Mouse (Mus musculus) myocyte (in vitro differentiated cells): ENCODE data around the gene Dbn1. TPM values are rescaled to one million over a fixed set of nuclear protein-coding genes. Genes with fewer than 3 reads are reported as not detected.

Experiments used
- H3K27me3 ChIP-seq: one replicate; pipeline ENCODE4 v1.6.1; 2011; ENCODE audit not compliant: control insufficient read depth, insufficient read depth, insufficient read length
- H3K36me3 ChIP-seq: one replicate; pipeline ENCODE4 v1.6.1; 2011; ENCODE audit not compliant: control insufficient read depth, insufficient read depth
- H3K4me2 ChIP-seq: one replicate; pipeline ENCODE4 v1.6.1; 2011; ENCODE audit warnings: low read depth, control low read depth
- H3K4me3 ChIP-seq: one replicate; pipeline ENCODE4 v1.5.1; 2011; ENCODE audit warnings: mild to moderate bottlenecking, control low read depth, moderate library complexity
- H3K79me2 ChIP-seq: one replicate; pipeline ENCODE4 v1.6.1; 2011; ENCODE audit not compliant: control insufficient read depth, insufficient read depth
- H3ac ChIP-seq: one replicate; pipeline ENCODE4 v1.6.1; 2011; ENCODE audit not compliant: control insufficient read depth, insufficient read length
- CEBPB ChIP-seq: IDR thresholded peaks from 2 replicates; pipeline ENCODE4 v1.6.1; 2011; ENCODE audit warnings: mild to moderate bottlenecking, moderate library complexity; ENCODE audit not compliant: poor library complexity, insufficient read depth, severe bottlenecking
- E2F4 ChIP-seq: IDR thresholded peaks from one replicate; pipeline ENCODE4 v1.6.1; 2011; ENCODE audit warnings: mild to moderate bottlenecking, control low read depth, moderate library complexity; ENCODE audit not compliant: insufficient read depth
- MAX ChIP-seq: IDR thresholded peaks from one replicate; pipeline ENCODE4 v1.6.1; 2011; ENCODE audit warnings: low read depth, mild to moderate bottlenecking, control low read depth
- MYOD1 ChIP-seq, 3 experiments: IDR thresholded peaks; one replicate each; pipeline ENCODE4 v1.6.1; 2011; ENCODE audit warnings: control low read depth in 2 of 3, low read depth in 2 of 3, mild to moderate bottlenecking in 2 of 3, moderate library complexity in 1 of 3; ENCODE audit not compliant: insufficient read length in 2 of 3, control insufficient read depth in 1 of 3
- MYOG ChIP-seq, 3 experiments: IDR thresholded peaks; one replicate each; pipeline ENCODE4 v1.6.1; 2011; ENCODE audit warnings: control low read depth in 2 of 3, low read depth in 2 of 3, mild to moderate bottlenecking in 2 of 3; ENCODE audit not compliant: insufficient read length in 2 of 3, control insufficient read depth in 1 of 3, insufficient read depth in 1 of 3
- POLR2A ChIP-seq: IDR thresholded peaks from one replicate; pipeline ENCODE4 v1.6.1; 2011; ENCODE audit warnings: low read depth, mild to moderate bottlenecking, control low read depth, moderate library complexity; ENCODE audit not compliant: insufficient read length
- POLR2AphosphoS2 ChIP-seq: IDR thresholded peaks from one replicate; pipeline ENCODE4 v1.6.1; 2011; ENCODE audit warnings: low read depth, control low read depth; ENCODE audit not compliant: insufficient read length
- REST ChIP-seq: IDR thresholded peaks from one replicate; pipeline ENCODE4 v1.6.1; 2011; ENCODE audit warnings: mild to moderate bottlenecking, control low read depth, moderate library complexity; ENCODE audit not compliant: insufficient read depth, insufficient read length
- SRF ChIP-seq: IDR thresholded peaks from one replicate; pipeline ENCODE4 v1.6.1; 2011; ENCODE audit warnings: low read depth; ENCODE audit not compliant: control insufficient read depth, insufficient read length
- TCF12 ChIP-seq: IDR thresholded peaks from one replicate; pipeline ENCODE4 v1.6.1; 2011; ENCODE audit warnings: mild to moderate bottlenecking, control low read depth; ENCODE audit not compliant: poor library complexity, insufficient read depth, severe bottlenecking
- TCF3 ChIP-seq: IDR thresholded peaks from one replicate; pipeline ENCODE4 v1.6.1; 2011; ENCODE audit warnings: low read depth, control low read depth; ENCODE audit not compliant: insufficient read length
- USF1 ChIP-seq: IDR thresholded peaks from one replicate; pipeline ENCODE4 v1.6.1; 2011; ENCODE audit warnings: low read depth, mild to moderate bottlenecking, control low read depth, moderate library complexity
- polyA plus RNA-seq: library from polyadenylated mRNA; unstranded; fragments of >200 nt; fragmentation: generic; extraction: Trizol; gene quantifications from one replicate; pipeline ENCODE4 v1.2.1, GENCODE M21; 2012; ENCODE audit warnings: missing spikeins

The Dbn1 gene
- polyA plus RNA-seq, 1 experiment: 165 TPM

DNA sequence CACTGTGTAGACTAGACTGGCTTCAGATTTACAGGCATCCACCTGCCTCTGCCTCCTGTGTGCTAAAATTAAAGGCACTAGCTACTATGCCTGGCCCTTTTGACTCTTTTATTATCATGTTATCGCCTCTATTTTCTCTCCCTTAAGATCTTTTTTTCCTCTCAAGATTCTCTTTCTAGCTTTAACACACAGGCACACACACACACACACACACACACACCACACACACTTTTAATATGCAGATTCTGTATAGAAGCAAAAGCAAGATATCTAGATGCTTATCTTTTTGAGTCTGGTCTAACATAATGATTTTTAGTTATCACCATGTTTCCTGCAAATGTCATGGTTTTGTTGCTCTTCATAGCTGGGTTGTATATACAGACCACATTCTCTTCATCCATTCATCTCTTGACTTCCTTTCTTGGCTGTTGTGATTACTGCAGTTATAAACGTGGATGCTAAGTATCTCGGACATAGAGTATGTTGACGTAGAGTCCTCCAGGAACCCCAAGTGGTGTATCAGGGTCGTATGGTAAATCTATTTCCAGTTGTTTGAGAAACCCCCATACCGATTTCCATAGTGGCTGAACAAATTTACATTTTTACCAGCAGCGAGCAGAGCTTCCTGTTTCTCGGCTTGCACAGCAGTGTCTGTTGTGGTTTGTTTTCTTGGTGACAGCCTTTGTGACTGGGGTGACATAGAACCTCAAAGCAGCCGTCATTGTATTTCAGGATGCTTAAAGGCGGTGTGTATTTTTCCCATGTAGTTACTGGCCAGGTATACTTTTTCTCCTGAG, 55.8 kb downstream of the Dbn1 start:
- H3K36me3 ChIP-seq: no peaks in the 10 kb centered on the region
- no peaks in the 10 kb centered on the region for H3K79me2 ChIP-seq
- H3K4me3 ChIP-seq: no peak overlapping the region
- TF ChIP-seq E2F4 (no peak), SRF (no peak), TCF3 (no peak), MYOG (IDR thresholded peaks at IDR 0.05; ENCODE audit: control insufficient read depth in 1 of 3, insufficient read depth in 1 of 3, insufficient read length in 2 of 3, low read depth in 2 of 3) (no peak), POLR2AphosphoS2 (no peak), MYOD1 (IDR thresholded peaks at IDR 0.05; ENCODE audit: control insufficient read depth in 1 of 3, insufficient read length in 2 of 3, low read depth in 2 of 3) (no peak), CEBPB (no peak), USF1 (no peak), MAX (no peak), TCF12 (no peak), REST (no peak), POLR2A (no peak)
- peaks cover 2% of the 10 kb centered on the region for H3K27me3 ChIP-seq
- H3K4me2 ChIP-seq: no peak overlapping the region
- H3ac ChIP-seq: no peak overlapping the region

DNA sequence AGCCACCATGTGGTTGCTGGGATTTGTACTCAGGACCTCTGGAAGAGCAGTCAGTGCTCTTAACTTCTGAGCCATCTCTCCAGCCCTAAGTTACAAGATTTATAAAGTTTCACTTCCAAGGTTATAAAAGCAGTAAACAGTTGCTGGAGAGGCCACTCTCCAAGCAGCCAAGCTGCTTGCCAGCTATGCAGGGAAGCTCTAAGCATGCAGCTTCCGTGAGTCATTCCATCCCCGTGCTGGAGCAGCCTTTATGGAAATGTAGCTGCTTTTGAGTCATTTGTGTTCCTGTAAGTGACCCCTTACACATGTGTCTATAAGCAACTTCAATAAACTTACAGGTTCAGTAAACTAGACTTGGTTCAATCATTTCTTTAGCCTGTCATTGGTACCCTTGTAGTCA, 57.3 kb downstream of the Dbn1 start:
- Histone ChIP-seq H3ac (no peak overlapping the region), H3K27me3 (peaks cover 12% of the 10 kb centered on the region), H3K36me3 (no peaks in the 10 kb centered on the region), H3K4me3 (no peak overlapping the region), H3K4me2 (no peak overlapping the region), H3K79me2 (no peaks in the 10 kb centered on the region)
- TF ChIP-seq USF1: no peak
- no peak for TF ChIP-seq REST
- no peak for TF ChIP-seq POLR2AphosphoS2
- no peak for TF ChIP-seq MYOG (IDR thresholded peaks at IDR 0.05; ENCODE audit: control insufficient read depth in 1 of 3, insufficient read depth in 1 of 3, insufficient read length in 2 of 3, low read depth in 2 of 3)
- TF ChIP-seq POLR2A: no peak
- no peak for TF ChIP-seq MAX
- no peak for TF ChIP-seq TCF12
- no peak for TF ChIP-seq E2F4
- TF ChIP-seq MYOD1 (IDR thresholded peaks at IDR 0.05; ENCODE audit: control insufficient read depth in 1 of 3, insufficient read length in 2 of 3, low read depth in 2 of 3): no peak
- no peak for TF ChIP-seq CEBPB
- no peak for TF ChIP-seq TCF3
- no peak for TF ChIP-seq SRF

DNA sequence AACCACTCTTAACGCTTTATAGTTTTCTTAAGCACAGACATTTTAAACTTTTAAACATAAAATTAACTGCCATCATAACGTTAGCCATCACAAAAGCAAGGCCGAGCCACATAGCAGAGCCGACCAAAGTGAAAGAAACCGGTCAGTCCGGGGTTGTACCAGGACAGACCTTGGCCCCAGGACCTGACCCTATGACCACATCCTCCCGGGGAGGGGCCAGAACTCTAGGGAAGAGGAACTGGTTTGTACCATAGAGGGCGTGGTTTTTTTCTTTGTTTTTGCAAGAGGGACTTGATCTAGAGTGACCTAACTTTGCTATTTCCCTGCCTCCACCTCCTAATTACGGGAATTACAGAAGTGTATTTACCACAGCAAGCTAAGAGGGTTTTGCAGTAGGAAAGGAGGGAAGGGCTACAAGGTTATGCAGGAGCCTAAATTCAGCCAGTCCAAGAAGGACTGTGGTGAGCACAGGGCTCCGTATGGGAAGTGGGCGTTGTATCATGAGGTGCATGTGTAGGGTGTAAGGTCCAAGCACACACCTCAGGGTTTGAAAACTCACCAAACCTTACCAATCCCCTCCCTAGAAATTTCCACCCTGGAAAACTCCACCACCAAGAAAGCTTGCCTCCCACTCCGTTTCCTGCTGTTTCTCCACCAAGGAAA, 58.6 kb downstream of the Dbn1 start:
- Histone ChIP-seq H3K4me2 (no peak overlapping the region), H3ac (no peak overlapping the region), H3K36me3 (no peaks in the 10 kb centered on the region), H3K27me3 (peaks cover 12% of the 10 kb centered on the region), H3K4me3 (no peak overlapping the region), H3K79me2 (no peaks in the 10 kb centered on the region)
- TF ChIP-seq SRF: no peak
- no peak for TF ChIP-seq POLR2A
- no peak for TF ChIP-seq MAX
- no peak for TF ChIP-seq TCF12
- no peak for TF ChIP-seq E2F4
- TF ChIP-seq MYOD1 (IDR thresholded peaks at IDR 0.05; ENCODE audit: control insufficient read depth in 1 of 3, insufficient read length in 2 of 3, low read depth in 2 of 3): no peak

DNA sequence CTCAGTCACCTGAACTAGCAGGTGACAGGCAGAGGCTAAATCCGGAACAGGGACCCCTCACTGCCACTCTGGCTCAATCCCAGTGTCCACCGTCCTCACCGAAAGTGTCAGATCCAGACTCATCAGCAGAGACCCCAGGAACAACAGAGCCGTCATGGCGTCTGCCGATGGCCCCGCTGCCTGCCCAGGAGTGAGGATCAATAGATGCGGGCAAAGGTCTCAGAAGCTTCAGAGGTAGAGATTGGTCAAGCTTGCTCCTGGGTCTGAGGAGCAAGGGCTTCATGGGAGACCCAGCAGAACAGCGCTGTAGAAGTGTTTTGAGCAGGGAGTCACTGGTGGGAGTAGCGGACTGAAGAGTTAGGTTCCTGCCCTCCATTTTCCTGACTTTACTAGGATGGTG, 61.3 kb downstream of the Dbn1 start, which contains the start of gene F12:
TSS of gene F12 (minus strand) at position 181 of the 400 bp plus-strand sequence.
- H3K4me3 ChIP-seq: no peak within 1 kb of the TSS
- H3K27me3 ChIP-seq: peaks cover 22% of the 10 kb centered on the region
- no peaks in the 10 kb centered on the region for H3K79me2 ChIP-seq
- H3ac ChIP-seq: no peak within 1 kb of the TSS
- no peaks in the 10 kb centered on the region for H3K36me3 ChIP-seq
- no peak within 1 kb of the TSS for H3K4me2 ChIP-seq
- no peak for TF ChIP-seq SRF
- no peak for TF ChIP-seq E2F4
- no peak for TF ChIP-seq REST
- no peak for TF ChIP-seq POLR2A
- TF ChIP-seq POLR2AphosphoS2: no peak
- no peak for TF ChIP-seq USF1
- no peak for TF ChIP-seq MAX

Other genes starting within 250 kb of the Dbn1 start
- gene Prelid1, start 167.6 kb downstream of the Dbn1 start, polyA plus RNA-seq: 365 TPM
- 59.8 TPM for gene Rab24, start 166.2 kb downstream of the Dbn1 start, polyA plus RNA-seq
- 17.0 TPM for gene Mxd3, start 158.3 kb downstream of the Dbn1 start, polyA plus RNA-seq
- 84.7 TPM for gene Lman2, start 125.3 kb downstream of the Dbn1 start, polyA plus RNA-seq
- 2.3 TPM for gene Rgs14, start 118.4 kb downstream of the Dbn1 start, polyA plus RNA-seq
- 0.04 TPM for gene Slc34a1, start 89.9 kb downstream of the Dbn1 start, polyA plus RNA-seq
- not detected for gene Pfn3, start 72.9 kb downstream of the Dbn1 start, polyA plus RNA-seq
- gene F12, start 61.3 kb downstream of the Dbn1 start, polyA plus RNA-seq: not detected
- 29.1 TPM for gene Grk6, start 43.0 kb downstream of the Dbn1 start, polyA plus RNA-seq
- 5.1 TPM for gene Prr7, start 23.8 kb downstream of the Dbn1 start, polyA plus RNA-seq
- 553 TPM for gene Pdlim7, start 25.6 kb upstream of the Dbn1 start, polyA plus RNA-seq
- 1.00 TPM for gene Dok3, start 41.2 kb upstream of the Dbn1 start, polyA plus RNA-seq
- 33.3 TPM for gene Ddx41, start 48.5 kb upstream of the Dbn1 start, polyA plus RNA-seq
- gene Fam193b, start 83.0 kb upstream of the Dbn1 start, polyA plus RNA-seq: 13.5 TPM
- gene Tmed9, start 85.6 kb upstream of the Dbn1 start, polyA plus RNA-seq: 200 TPM
- 23.1 TPM for gene B4galt7, start 111.8 kb upstream of the Dbn1 start, polyA plus RNA-seq
- gene Caml, start 134.9 kb upstream of the Dbn1 start, polyA plus RNA-seq: 27.8 TPM
- gene Ddx46, start 146.9 kb upstream of the Dbn1 start, polyA plus RNA-seq: 8.7 TPM
- gene B230219D22Rik, start 205.0 kb upstream of the Dbn1 start, polyA plus RNA-seq: 18.2 TPM
- gene Txndc15, start 226.5 kb upstream of the Dbn1 start, polyA plus RNA-seq: 41.7 TPM
- gene Pcbd2, start 239.3 kb upstream of the Dbn1 start, polyA plus RNA-seq: 57.4 TPM